Mouse (Mus musculus): ENCODE data around the gene Cftr. TPM values are rescaled to one million over a fixed set of nuclear protein-coding genes. Genes with fewer than 3 reads are reported as not detected.

Cftr gene
- polyA plus RNA-seq, 1 experiment from 2014 or later: 0.24 TPM

Other genes starting within 250 kb of the Cftr start
- gene Wnt2, start 140.1 kb upstream of the Cftr start, polyA plus RNA-seq (2014; fragmentation: Nextera tagmentation; extraction: Ambion mirVana): 12.6 and 15.6 TPM in 2 replicates
- gene Asz1, start 61.6 kb upstream of the Cftr start, polyA plus RNA-seq (2014; fragmentation: Nextera tagmentation; extraction: Ambion mirVana): 0.20 TPM in 1 of 2 replicates, not detected in the other

Data from heart, embryonic 11.5 days (tissue).